Mouse (Mus musculus): ENCODE measurements around the gene Zfp646.
"Not testable (repeated sequence)": the region's sequence is repeated elsewhere in the genome, so short reads cannot be mapped to it uniquely, and the experiment has no call there.

Zfp646 gene

DNA sequence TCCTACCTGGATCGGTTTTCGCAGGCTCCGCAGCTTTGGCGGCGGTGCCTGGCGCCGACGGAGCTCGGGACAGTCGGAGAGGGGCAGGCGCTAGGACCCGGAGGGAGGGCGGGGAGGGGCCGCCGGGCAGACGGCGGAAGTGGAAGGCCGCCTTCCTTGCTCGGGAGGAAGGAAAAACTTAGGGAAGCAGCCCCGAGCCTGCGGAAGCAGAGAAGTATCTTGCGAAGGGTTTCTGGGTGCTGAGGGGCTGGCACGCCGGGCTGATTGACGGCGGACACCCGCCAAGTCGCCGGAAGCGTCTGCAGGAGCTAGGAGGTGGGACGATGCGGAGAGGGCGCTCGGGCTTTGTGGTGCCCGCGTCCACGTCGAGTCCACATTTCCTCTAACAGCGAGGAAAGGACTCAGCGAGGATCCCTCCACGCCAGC is at the start of gene Zfp646:
Gene Zfp646 (plus strand): TSS at position 181 of the 426 bp plus-strand sequence.
- peak; percentile 80 for DNase-seq (ENCODE audit: low read depth, low spot score)

DNA sequence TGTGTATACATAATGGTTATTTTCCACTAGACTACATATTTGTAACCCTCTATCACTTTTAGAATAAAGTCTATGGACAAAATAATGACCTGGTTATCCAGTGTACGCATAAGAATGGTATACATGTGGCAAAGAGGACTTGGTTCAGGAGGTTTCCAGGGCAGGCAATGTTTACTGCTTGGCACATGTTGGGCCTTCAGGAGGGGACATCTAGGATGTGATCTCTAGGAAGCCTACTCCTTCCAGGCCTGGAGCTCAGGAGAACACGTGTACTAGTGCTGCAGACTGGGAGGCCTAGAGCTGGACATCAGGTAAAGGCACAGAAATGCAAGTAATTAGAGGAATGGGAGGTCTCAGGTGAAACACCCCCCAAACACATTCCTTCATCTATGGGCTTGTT is 40.5 kb upstream of the Zfp646 start:
- DNase-seq (ENCODE audit: low read depth, low spot score): no peak

DNA sequence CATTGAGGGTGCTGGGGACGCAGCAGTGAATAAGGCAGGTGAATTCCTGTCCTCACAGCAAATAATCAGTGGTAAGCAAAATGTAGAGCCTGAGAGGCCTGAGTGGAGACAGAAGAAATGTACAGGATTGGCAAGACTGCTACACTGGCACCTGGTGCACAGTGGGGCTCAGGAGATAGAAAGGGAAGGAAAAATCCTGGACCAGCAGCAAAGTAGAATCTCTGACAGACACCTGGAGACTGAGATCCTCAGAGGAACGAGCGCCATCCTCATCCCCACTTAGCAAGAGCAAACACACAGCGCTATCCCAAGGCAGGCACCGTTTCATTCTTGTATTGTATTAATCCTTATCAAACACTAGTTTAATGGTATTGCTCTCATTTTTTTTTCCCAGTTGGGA is 38.5 kb upstream of the Zfp646 start:
- DNase-seq (ENCODE audit: low read depth, low spot score): no peak

DNA sequence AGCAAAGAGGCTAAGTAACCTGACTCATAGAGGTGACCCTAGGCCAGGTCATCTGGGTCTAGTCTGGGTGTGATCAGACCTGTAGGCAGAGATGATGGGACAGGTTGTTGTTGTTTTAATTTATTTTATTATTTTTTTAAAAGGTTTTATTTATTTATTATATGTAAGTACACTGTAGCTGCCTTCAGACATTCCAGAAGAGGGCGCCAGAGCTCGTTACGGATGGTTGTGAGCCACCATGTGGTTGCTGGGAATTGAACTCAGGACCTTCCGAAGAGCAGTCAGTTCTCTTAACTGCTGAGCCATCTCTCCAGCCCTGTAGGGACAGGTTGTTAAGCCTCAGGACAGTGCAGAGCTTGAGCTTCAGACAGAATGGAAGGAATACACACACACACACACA is 38.1 kb upstream of the Zfp646 start:
- DNase-seq (ENCODE audit: low read depth, low spot score): not testable (repeated sequence)

DNA sequence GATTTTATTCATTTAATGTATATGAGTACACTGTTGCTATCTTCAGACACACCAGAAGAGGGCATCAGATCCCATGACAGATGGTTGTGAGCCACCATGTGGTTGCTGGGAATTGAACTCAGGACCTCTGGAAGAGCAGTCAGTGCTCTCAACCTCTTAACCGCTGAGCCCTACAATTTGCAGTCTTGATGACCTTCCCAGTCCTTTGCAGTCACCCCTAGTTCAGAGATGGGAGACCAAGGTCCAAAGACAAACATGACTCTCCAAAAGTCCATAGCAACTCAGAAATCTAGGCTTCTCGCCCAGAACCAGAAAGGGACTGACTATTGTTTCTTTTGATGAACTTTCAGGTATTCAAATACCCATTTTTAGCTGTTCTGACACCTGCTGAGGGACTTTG is 36.0 kb upstream of the Zfp646 start:
- not testable (repeated sequence) for DNase-seq (ENCODE audit: low read depth, low spot score)

DNA sequence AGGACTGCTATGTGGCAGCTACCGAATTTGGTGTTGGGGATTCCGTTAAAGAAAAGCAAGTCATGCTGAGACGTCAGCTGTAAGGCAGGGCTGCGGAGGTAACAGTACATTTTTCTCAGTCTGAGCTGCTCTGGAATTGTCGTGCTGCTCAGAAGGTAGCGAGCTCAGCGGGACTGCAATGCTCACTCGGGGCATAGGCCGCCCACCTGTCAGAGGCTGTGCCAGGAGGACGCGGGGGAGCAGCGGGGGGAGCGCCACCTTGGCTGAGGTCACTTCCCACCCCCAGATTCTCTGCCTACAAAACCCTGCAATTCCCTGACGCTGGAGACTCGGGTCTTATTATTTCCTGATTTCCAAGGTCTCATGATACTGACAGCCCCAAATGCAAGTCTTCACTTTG is 35.1 kb upstream of the Zfp646 start:
- DNase-seq (ENCODE audit: low read depth, low spot score): no peak

DNA sequence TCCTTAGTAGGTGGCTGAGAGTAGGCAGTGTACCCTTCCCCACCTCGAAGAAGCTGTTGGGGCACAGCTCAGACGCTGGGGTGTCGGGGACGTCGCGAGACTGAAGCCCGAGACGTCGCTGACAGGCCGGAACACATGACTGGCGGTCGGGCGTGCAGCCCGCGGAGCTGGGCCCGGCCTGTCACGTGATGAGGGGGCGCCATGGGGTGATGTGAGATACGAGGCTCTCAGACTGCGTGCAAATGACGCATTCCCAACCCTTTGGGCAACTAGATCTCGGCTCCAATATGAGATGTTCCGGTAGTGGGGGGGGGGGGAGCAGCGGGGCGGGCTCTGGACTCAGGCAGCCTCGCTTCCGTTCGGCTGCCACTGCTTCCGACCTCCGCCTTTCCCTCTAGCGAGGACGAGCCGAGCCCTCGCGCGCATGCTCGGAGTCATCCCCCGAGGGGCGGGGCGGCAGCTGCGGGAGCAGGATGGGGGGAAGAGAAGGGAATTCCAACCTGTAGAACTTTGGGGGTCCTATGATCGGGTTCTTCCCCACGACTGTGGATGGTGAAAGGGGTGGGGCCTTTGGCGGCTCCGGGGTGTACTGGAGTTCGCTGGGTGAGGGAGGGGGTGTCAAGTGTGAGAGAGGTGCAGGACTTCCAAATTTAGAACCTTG is 34.6 kb upstream of the Zfp646 start:
- DNase-seq (ENCODE audit: low read depth, low spot score): peak; percentile 96

DNA sequence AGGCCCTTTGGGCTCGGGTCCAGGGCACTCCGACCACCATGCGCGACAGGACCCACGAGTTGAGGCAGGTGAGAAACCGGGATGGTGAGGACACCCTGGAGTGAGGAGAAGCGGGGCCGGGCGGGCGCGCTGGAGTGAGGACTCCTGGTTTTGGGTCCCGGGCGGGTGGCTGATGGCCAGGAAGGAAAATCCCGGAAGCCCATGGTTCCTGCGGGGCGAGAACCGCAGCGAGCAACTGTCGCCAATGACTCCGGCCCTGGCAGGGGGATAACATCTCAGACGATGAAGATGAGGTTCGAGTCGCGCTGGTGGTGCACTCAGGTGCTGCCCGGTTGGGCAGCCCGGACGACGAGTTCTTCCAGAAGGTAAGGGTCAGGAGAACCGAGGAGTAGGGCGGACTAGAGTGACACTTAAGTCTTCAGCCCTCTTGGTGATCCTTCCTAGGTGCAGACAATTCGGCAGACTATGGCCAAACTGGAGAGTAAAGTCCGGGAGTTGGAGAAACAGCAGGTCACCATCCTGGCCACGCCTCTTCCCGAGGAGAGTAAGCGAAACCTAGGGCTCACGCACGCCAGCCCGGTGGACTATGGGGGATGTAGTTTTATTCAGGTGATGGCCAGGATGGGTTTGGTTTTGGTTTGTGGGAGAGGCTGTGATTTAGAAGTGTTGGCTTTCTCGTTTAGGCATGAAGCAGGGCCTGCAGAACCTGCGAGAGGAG is 33.9 kb upstream of the Zfp646 start:
- peak; percentile 74 for DNase-seq (ENCODE audit: low read depth, low spot score)

DNA sequence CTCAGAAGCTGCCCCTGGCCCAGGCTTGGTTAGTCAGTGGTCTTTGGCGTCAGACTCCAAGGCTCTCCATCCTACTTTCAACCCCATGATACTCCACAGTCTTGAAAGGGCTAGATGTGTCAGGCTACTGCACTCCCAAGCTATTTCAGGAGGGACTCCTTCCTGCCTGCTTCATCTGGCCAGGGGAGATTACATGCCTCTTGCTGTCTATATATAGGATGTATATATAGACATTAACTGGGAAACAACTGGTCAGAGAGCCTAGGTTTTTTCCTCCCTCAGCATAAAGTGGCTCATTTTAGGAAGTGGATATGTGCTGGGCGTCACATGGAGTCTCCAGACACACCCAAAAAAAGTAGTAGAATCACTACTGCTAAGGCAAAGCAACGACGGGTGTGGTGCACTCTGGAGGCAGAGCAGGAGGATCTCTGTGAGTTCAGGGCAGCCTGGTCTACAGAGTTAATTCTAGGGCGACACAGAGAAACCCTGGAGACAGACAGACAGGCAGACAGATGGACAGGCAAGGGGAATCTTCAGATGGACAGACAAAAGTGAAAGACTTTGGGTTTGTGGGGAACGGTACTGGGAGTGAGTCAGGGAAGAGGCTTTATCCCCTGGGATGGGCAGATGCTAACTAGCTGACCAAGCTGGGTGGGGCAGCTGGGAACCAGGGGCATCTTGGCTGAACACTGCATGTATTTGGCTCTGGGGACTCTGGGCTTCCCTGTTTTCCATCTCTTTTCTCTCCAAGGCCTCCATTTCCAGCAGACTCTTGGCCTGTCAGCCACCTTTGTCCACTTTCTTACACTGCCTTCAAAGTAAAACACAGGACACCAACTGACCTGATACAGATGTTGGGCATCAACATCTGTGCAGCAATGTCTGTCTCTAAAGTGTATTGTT is 25.8 kb upstream of the Zfp646 start:
- peak; percentile 34 for DNase-seq (ENCODE audit: low read depth, low spot score)

DNA sequence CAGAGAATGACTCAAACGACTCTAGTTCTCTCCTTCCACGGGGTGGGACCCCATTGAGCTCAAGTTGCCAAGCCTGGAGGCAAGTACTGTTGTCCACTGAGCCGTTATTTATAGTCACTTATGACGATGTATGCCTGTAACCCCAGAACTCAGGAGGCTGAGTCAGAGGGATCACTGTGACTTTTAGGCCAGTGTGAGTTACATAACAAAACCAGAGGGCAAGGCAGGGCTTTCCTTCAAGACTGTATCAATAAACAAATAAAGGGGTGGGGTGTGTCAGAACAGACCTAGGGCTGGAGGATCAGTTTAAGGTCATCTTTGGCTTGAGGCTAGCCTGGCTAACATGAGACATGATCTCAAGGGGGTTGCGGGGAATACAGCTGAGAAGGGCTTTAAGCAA is 25.1 kb upstream of the Zfp646 start:
- peak; percentile 87 for DNase-seq (ENCODE audit: low read depth, low spot score)

DNA sequence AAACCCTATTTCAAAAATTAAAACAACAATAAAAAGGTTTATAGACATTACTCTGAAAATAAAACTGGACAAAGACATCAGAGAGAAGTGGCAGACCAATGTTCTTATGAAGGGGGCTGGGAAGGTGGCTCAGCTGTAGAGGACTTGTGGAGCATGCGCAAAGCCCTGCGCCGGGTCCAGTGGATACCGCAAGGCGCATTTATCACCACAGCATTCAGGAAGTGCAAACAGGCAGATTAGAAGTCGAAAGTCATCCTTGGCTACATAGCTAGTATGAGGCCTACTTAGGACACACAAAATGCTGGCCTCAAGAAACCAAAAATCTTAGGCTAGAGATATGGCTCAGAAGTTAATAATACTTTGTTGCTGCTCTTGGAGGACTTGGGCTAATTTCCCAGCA is 17.8 kb upstream of the Zfp646 start:
- DNase-seq (ENCODE audit: low read depth, low spot score): no peak

DNA sequence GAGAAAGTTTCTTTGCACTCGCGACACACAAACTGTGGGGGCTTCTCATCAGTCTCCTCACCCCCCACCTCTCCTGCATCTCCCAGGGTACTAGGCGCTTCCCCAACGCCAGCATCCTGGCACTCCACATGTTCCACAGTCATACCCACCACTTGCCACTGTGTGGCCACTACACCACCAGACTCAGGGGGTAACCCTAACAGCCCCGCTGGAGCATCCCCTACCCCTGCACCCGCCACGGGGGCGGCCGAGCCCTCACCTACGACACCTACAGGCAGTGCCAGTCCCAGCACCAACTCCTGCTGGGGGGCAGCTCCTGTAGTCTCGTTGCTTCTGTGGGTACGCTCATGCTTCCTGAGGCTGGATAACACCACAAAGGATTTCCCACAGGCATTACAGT is 9.6 kb upstream of the Zfp646 start:
- no peak for DNase-seq (ENCODE audit: low read depth, low spot score)

DNA sequence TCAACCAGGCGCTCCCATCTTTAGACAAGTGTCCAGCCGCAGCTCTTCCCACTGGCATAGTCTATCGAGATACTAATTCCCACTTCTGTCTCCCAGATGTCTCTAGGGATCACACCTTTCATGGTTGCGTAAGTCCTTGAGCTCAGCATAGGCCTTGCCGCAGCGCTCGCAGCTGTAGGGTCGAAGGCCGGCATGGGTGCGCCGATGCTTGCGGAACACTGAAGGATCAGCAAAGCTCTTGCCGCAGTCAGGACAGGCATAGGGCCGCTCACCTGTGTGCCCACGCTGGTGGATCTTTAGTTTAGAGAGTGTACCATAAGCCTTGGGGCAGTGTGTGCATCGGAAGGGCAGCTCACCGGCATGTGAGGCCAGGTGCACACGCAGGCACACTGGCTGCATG is 8.4 kb upstream of the Zfp646 start:
- DNase-seq (ENCODE audit: low read depth, low spot score): no peak

DNA sequence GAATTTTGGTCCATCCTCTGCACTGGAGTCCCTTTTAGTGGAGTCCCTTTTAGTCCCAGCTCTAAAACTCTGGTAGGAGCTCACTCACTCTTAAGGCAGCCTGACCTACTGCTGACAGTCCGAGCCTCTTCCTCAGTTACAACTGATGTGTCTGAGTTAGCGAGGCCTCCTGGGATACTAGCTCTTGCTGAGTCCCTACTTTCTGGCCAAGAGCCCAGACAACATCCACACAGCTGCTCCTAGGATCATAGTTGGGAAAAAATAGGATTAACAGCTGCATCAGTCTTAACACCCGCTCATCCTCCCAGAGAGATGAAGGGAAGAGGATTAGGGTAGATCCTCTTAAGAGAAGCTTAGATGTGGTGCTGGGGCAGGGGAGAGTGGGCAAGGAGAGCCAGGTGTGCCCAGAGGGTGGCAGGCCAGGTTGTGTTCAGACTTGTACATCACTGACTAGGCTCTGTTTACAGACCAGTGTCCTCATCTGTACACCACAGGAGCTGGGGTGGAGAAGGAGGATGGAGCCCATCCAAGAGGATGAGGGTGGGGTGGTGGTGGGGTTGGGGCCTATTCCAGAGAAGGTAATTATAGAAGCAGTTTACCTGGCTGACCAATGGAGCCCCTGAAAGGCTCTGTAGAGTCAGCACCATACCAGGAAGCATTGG is 6.7 kb upstream of the Zfp646 start:
- DNase-seq (ENCODE audit: low read depth, low spot score): peak; percentile 68

DNA sequence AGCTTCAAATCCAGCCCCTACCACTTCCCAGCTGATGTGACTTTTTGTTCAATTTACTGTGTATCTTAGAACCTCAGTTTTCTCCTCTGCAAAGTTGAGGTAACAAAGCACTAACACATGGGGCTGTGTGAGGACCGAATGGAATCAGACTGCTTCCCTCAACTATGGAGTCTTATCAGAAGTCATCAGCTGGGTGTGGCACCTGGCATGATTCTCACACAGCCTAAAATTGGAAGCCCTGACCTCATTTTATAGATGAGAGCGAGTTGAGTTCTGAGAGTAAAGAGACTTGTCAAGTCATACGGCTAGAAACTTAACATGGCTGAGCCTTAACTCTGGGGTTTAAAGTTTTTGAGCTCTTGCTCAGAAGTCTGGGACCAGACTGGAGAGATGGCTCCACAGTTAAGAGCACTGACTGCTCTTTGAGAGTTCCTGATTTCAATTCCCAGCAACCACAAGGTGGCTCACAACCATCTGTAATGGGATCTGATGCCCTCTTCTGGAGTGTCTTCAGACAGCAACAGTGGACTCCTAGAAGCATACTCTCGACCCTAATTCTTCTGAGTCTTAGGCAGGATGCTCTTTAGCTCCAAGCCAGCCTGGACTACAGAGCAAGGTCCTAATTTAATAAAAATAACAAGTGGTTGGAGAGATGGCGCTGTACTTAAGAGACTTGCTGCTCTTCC is 5.7 kb upstream of the Zfp646 start:
- no peak for DNase-seq (ENCODE audit: low read depth, low spot score)

DNA sequence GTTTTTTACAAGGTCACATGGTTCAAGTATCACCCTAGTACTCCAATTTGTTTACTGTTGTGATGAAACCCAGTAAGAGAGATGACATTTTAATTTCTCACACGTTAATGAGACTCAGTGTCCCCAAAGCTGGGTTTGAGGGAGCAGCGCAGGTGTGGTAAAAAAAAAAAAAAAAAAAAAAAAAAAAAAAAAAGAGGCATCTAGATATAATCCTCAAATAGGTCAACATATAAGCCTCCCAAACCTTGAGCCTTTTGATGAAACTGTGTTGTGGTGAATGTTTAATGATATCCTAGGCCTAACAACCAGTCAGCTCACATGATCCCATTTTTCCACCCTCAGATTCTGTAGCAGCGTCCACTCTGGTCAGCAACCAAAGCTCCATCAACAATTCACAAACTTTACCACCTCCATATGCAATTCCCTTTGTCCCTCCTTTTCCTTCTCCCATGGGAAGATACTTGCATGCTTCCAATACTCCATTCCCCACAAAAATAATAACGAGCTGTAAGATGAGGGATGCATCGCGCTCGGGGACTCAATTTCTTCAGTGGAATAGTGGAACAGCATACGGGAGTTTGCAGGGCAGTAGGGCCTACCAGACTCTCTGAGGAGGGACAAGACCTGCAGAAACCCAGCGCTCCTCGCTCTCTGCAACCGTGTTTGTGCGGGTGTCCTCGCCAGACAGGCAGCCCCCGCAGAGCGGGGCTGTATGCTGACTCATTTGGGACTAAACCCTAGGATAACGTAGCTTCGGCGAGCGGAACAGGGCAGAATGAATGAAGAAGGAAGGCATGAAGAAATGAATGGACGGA is 1.0 kb upstream of the Zfp646 start:
- no peak for DNase-seq (ENCODE audit: low read depth, low spot score)

DNA sequence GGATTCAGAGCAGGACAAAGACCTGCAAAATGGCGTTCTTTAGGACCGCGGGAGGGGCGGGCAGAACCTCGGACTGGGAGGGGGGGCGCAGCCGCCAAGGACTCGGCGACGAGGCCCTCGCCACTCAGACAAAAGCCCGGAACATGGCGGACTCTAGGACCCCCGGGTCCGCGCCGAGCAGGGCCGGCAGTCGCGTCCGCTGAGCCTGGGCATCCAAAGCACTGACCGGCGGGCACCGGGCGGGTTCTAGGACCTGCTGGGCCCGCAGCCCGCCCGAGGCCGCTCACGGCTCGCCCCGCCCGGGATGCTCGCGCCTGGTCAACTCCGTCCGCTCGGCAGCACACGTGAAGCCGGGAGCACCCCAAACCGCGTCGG is 407 bp upstream of the Zfp646 start:
- peak; percentile 84 for DNase-seq (ENCODE audit: low read depth, low spot score)

DNA sequence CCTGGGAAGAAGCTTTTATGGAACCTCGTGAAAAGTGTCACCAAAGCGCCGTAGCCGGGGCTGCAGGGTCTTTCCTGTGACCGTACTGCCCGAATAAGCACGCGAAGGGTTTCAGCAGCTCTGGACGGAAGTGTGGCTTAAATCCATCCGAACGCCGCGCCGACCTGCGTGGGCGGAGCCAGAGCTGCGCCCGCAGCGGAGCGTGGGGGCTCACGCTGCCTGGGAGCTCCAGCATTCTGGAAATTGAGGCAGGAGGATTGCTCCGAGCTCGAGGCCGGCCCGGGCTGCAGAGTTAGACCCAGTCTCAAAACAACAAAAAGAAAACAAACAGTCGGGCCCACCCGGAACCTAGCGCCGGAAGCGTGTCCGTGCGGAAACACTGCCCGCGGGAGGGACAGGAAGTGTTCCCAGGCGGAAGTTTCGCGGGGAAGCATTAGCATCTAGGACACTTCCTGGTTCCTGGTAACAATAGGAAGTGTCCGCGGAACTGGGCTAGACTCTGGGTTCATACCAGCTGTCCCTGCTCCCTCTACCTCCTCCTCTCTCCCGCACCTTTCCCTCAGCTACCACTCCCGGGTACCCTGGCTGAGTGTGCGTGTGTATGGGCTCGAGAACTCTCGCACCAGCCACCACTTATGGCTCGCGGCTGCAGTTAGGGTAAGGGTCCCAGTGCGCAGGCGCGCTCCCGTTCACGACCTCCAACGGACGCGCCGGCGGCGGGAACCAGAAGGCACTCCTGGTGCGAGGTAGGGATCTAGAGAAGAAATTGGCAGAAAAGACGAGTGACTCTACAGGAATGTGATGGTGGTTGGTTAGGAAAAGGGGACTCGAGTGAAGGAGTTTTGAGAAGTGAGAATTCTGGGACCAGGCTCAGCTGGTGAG is 687 bp downstream of the Zfp646 start, which contains the start of gene Zfp668:
Gene Zfp668 (minus strand): TSS at position 362 of the 882 bp plus-strand sequence.
- peak; percentile 84 for DNase-seq (ENCODE audit: low read depth, low spot score)

DNA sequence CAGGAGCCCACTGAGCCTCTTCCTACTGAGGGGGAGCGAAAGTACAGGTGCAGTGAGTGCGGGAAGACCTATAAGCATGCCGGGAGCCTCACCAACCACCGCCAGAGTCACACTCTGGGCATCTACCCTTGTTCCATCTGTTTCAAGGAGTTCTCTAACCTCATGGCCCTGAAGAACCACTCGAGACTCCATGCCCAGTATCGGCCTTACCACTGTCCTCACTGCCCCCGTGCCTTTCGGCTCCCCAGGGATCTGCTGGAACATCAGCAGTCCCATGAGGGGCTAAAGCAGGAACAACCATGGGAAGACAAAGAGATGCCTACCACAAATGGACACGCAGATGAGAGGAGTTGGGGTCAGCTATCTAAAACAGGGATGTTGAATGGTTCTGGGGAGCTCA is 3.3 kb downstream of the Zfp646 start:
- no peak for DNase-seq (ENCODE audit: low read depth, low spot score)
